Mouse (Mus musculus) intestine, postnatal 0 days (tissue): ENCODE data around the gene Mvb12b. TPM values are rescaled to one million over a fixed set of nuclear protein-coding genes. Genes with fewer than 3 reads are reported as not detected.

Experiments used
- ATAC-seq: fragments of 200-750 bp; cut with Nextera tagmentation; 2 replicates; pipeline ENCODE4 v1.8.0; 2017; ENCODE audit warnings: mild to moderate bottlenecking, moderate TSS enrichment, moderate library complexity
- H3K27ac ChIP-seq: fragments of 300-500 bp; sonication (generic); 2 replicates; pipeline ENCODE4 v1.5.1; 2014; ENCODE audit warnings: mild to moderate bottlenecking, low read depth, low read length, moderate library complexity
- H3K27me3 ChIP-seq: fragments of 300-500 bp; sonication (generic); replicated peaks from 2 replicates; pipeline ENCODE4 v1.6.1; 2014; ENCODE audit warnings: low read length, mixed read lengths; ENCODE audit not compliant: control insufficient read depth, insufficient read depth
- H3K36me3 ChIP-seq: fragments of 300-500 bp; sonication (generic); 2 replicates; pipeline ENCODE4 v1.6.1; 2014; ENCODE audit warnings: mild to moderate bottlenecking, moderate library complexity; ENCODE audit not compliant: control insufficient read depth, insufficient read depth
- H3K4me1 ChIP-seq: fragments of 300-500 bp; sonication (generic); replicated peaks from 2 replicates; pipeline ENCODE4 v1.6.1; 2014; ENCODE audit warnings: antibody characterized with exemption, low read length, mixed read lengths; ENCODE audit not compliant: control insufficient read depth, insufficient read depth
- H3K4me2 ChIP-seq: fragments of 300-500 bp; sonication (generic); replicated peaks from 2 replicates; pipeline ENCODE4 v1.6.1; 2014; ENCODE audit warnings: low read depth, mild to moderate bottlenecking, moderate library complexity
- H3K4me3 ChIP-seq: fragments of 300-500 bp; sonication (generic); 2 replicates; pipeline ENCODE4 v1.5.1; 2014; ENCODE audit warnings: low read depth, low read length
- H3K9ac ChIP-seq: fragments of 300-500 bp; sonication (generic); 2 replicates; pipeline ENCODE4 v1.6.1; 2014; ENCODE audit warnings: mild to moderate bottlenecking, low read depth, low read length
- H3K9me3 ChIP-seq: fragments of 300-500 bp; sonication (generic); 2 replicates; pipeline ENCODE4 v1.6.1; 2016; ENCODE audit warnings: mixed run types; ENCODE audit not compliant: control insufficient read depth
- CTCF ChIP-seq: sonication (generic); IDR thresholded peaks from 2 replicates; pipeline ENCODE4 v1.5.1; 2016; ENCODE audit warnings: low read depth, mild to moderate bottlenecking, control low read depth, antibody characterized with exemption, moderate library complexity
- WGBS: fragments of 180-500 bp; shearing (Covaris S2); extraction: QIAGEN DNeasy Blood & Tissue Kit; methylation state at CpG from one replicate; pipeline ENCODE4 v1.1.7; 2014; 5-methylcytosine and 5-hydroxymethylcytosine counted together
- polyA plus RNA-seq: library from polyadenylated mRNA; unstranded; fragments of >200 nt; fragmentation: Nextera tagmentation; extraction: Ambion mirVana; gene quantifications from 2 replicates; pipeline ENCODE4 v1.2.1, GENCODE M21; 2015

The Mvb12b gene
- polyA plus RNA-seq, 1 experiment from 2014 or later = 6.7 TPM

- 0 out of 2 replicates have a peak, but pooled peaks cover 7% of the 10 kb centered on the region for H3K9me3 ChIP-seq
- no peak for ATAC-seq
- H3K27ac ChIP-seq = no peak overlapping the region
- H3K27me3 ChIP-seq = peaks cover 22% of the 10 kb centered on the region
- no peak overlapping the region for H3K9ac ChIP-seq
- H3K4me3 ChIP-seq = no peak overlapping the region
- WGBS = 60% methylated on average over 3 of the region's 3 CpGs
- no peaks in the 10 kb centered on the region for H3K36me3 ChIP-seq
- 0 out of 2 replicates have a peak, but pooled peaks have one; percentile 33 for TF ChIP-seq CTCF
- no peak overlapping the region for H3K4me2 ChIP-seq
- no peaks in the 10 kb centered on the region for H3K4me1 ChIP-seq
These were observed 188.8 kb downstream of the Mvb12b start for GRCm38 (mm10) chr2:33698898-33699297.

DNA sequence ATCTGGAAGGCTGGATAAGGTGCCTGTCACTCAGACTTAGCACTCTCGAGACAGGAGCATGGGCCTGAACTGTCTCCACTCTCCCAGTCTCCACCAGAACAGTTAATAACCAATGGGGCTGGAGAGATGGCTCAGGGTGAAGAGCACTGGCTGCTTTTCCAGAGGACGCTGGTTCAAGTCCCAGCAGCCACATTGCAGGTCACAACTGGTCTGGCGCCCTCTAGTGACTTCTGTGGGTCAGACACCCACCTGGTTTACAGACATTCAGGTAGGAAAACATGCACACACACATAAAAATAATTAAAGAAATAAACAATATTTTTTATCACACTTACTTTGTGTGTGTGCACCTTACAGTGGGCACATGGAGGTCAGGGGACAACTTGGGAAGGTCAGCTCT, 191.3 kb downstream of the Mvb12b start:
- Histone ChIP-seq H3K4me3 (no peak overlapping the region), H3K27me3 (peaks cover 9% of the 10 kb centered on the region; the same call in 1 of the 2 replicates), H3K4me2 (no peak overlapping the region), H3K9ac (no peak overlapping the region), H3K9me3 (0 out of 2 replicates have a peak, but pooled peaks cover 7% of the 10 kb centered on the region), H3K36me3 (no peaks in the 10 kb centered on the region), H3K27ac (no peak overlapping the region), H3K4me1 (no peaks in the 10 kb centered on the region)
- 60% methylated on average over 3 of the region's 3 CpGs for WGBS
- TF ChIP-seq CTCF = peak; percentile 31; the same call in 1 of the 2 replicates
- no peak for ATAC-seq

DNA sequence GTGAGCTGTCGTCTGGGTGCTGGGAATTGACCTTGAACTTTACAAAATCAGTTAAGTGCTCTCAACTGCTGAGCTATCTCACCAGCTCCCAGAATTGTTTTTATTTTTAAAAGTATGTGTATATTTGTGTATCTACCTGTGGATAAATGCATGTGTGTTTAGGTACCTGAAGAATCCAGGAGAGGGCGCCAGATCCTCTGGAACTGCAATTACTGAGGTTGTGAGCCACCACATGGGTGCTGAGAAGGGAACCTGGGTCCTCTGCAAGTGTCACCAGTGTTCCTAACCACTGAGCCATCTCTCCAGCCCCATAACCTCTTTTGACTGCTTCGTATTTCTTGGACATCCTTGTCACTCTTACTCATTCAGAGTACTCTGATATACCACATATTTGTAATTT, 193.8 kb downstream of the Mvb12b start:
- Histone ChIP-seq H3K9ac (no peak overlapping the region), H3K27me3 (peaks cover 12% of the 10 kb centered on the region), H3K4me2 (no peak overlapping the region), H3K36me3 (no peaks in the 10 kb centered on the region), H3K4me3 (no peak overlapping the region), H3K27ac (no peak overlapping the region), H3K4me1 (no peaks in the 10 kb centered on the region), H3K9me3 (0 out of 2 replicates have a peak, but pooled peaks cover 7% of the 10 kb centered on the region)
- 65% methylated on average over 3 of the region's 3 CpGs for WGBS
- no peak for TF ChIP-seq CTCF
- no peak for ATAC-seq

- peaks cover 17% of the 10 kb centered on the region for H3K27me3 ChIP-seq
- H3K27ac ChIP-seq = no peak overlapping the region
- no peak overlapping the region for H3K4me2 ChIP-seq
- no peaks in the 10 kb centered on the region for H3K9me3 ChIP-seq
- 27% methylated on average over 9 of the region's 9 CpGs for WGBS
- H3K4me1 ChIP-seq = no peaks in the 10 kb centered on the region
- H3K36me3 ChIP-seq = no peaks in the 10 kb centered on the region
- no peak overlapping the region for H3K4me3 ChIP-seq
- no peak for ATAC-seq
- TF ChIP-seq CTCF = peak; percentile 80
- H3K9ac ChIP-seq = no peak overlapping the region
These were observed 197.8 kb downstream of the Mvb12b start for GRCm38 (mm10) chr2:33689880-33690462.

GRCm38 (mm10) chr2:33689155-33689879, 198.4 kb downstream of the Mvb12b start:
- no peak for ATAC-seq
- no peak overlapping the region for H3K4me2 ChIP-seq
- H3K9me3 ChIP-seq = no peaks in the 10 kb centered on the region
- WGBS = 49% methylated on average over 23 of the region's 23 CpGs
- no peaks in the 10 kb centered on the region for H3K36me3 ChIP-seq
- no peak for TF ChIP-seq CTCF
- H3K27me3 ChIP-seq = peaks cover 17% of the 10 kb centered on the region
- H3K27ac ChIP-seq = no peak overlapping the region
- no peak overlapping the region for H3K4me3 ChIP-seq
- H3K4me1 ChIP-seq = no peaks in the 10 kb centered on the region
- no peak overlapping the region for H3K9ac ChIP-seq

DNA sequence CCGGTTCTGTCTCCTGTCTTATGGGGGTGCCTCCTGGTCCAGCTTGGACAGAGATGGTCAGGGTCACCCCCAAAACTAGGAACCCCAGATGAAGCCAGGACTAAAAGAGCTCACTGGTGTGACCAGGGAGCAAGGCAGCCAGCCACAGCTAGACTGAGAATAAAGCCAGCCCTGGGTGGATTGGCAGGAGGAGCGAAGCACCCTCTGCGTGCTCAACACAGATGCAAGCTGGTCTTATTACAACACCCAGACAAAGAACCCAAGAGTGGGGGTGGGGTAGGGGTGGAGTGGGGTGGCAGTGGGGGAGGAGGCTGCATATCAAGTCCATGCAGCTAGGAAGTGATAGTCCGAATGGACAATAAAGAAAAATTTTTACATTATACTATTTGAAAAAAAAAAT, 204.2 kb downstream of the Mvb12b start:
- Histone ChIP-seq H3K4me2 (no peak overlapping the region), H3K27me3 (0 out of 2 replicates have a peak, but pooled peaks cover 4% of the 10 kb centered on the region), H3K4me3 (no peak overlapping the region), H3K4me1 (no peaks in the 10 kb centered on the region), H3K27ac (no peak overlapping the region), H3K36me3 (no peaks in the 10 kb centered on the region), H3K9ac (no peak overlapping the region), H3K9me3 (no peaks in the 10 kb centered on the region)
- ATAC-seq = no peak
- WGBS = 77% methylated on average over 4 of the region's 4 CpGs
- TF ChIP-seq CTCF = no peak
